Mouse (Mus musculus) small intestine, adult 2 months (tissue): ENCODE data around the gene Atp2b4. TPM values are rescaled to one million over a fixed set of nuclear protein-coding genes. Genes with fewer than 3 reads are reported as not detected.

Experiments
- H3K27ac ChIP-seq: fragments of 200-500 bp; 2 replicates; pipeline ENCODE4 v1.5.1; 2012; ENCODE audit warnings: low read depth, low read length, control low read depth, inconsistent platforms; ENCODE audit not compliant: insufficient read depth
- H3K27me3 ChIP-seq: fragments of 200-500 bp; 2 replicates; pipeline ENCODE4 v1.6.1; 2012; ENCODE audit warnings: mild to moderate bottlenecking, moderate library complexity, low read length, inconsistent platforms; ENCODE audit not compliant: control insufficient read depth, insufficient read depth
- H3K36me3 ChIP-seq: fragments of 200-500 bp; 2 replicates; pipeline ENCODE4 v1.6.1; 2012; ENCODE audit warnings: mild to moderate bottlenecking, low read length, control low read depth, inconsistent platforms; ENCODE audit not compliant: control insufficient read depth, insufficient read depth
- H3K4me1 ChIP-seq: fragments of 200-500 bp; 2 replicates; pipeline ENCODE4 v1.6.1; 2012; ENCODE audit warnings: low read length, inconsistent platforms, mixed read lengths; ENCODE audit not compliant: control insufficient read depth, insufficient read depth, insufficient read length
- H3K4me3 ChIP-seq: fragments of 200-500 bp; 2 replicates; pipeline ENCODE4 v1.5.1; 2012; ENCODE audit warnings: low read depth, mild to moderate bottlenecking, control low read depth, inconsistent platforms, low read length, moderate library complexity
- CTCF ChIP-seq: fragments of 200-500 bp; IDR thresholded peaks from 2 replicates; pipeline ENCODE4 v1.5.1; 2012; ENCODE audit warnings: low read depth, mild to moderate bottlenecking, control low read depth, inconsistent platforms, low read length, moderate library complexity, mixed read lengths; ENCODE audit not compliant: insufficient replicate concordance, insufficient read length; ENCODE audit errors: extremely low read depth
- POLR2A ChIP-seq: fragments of 200-500 bp; IDR thresholded peaks from 2 replicates; pipeline ENCODE4 v1.6.1; 2012; ENCODE audit warnings: low read depth, mild to moderate bottlenecking, control low read depth, inconsistent platforms, low read length, moderate library complexity
- WGBS: fragments of 180-500 bp; shearing (Covaris S2); methylation state at CpG from one replicate; pipeline ENCODE4 v1.1.7; 2018; 5-methylcytosine and 5-hydroxymethylcytosine counted together
- polyA plus RNA-seq: library from polyadenylated mRNA; depleted of rRNA; stranded (reverse); fragments of >200 nt; gene quantifications from 2 replicates; pipeline ENCODE4 v1.2.3, GENCODE M21; 2012; rRNA removed

The Atp2b4 gene
- polyA plus RNA-seq, 1 experiment = 5.0 TPM

GRCm38 (mm10) chr1:133660466-133661202 is 140.2 kb downstream of the Atp2b4 start, which contains the start of gene Zbed6:
TSS of gene Zbed6 (minus strand) at chr1:133660885.
- peaks cover 23% of the 10 kb centered on the region for H3K36me3 ChIP-seq
- no peak for TF ChIP-seq CTCF
- TF ChIP-seq POLR2A = no peak
- peaks cover 4% of the 10 kb centered on the region; the same call in 1 of the 2 replicates for H3K4me1 ChIP-seq
- H3K27ac ChIP-seq = peak within 1 kb of the TSS; percentile 75
- WGBS = 1% methylated on average over 41 of the region's 41 CpGs
- no peaks in the 10 kb centered on the region for H3K27me3 ChIP-seq
- peak within 1 kb of the TSS; percentile 73 for H3K4me3 ChIP-seq

- Histone ChIP-seq H3K4me3 (no peak overlapping the region), H3K4me1 (peaks cover 6% of the 10 kb centered on the region; the same call in 1 of the 2 replicates), H3K36me3 (peaks cover 26% of the 10 kb centered on the region), H3K27ac (no peak overlapping the region), H3K27me3 (no peaks in the 10 kb centered on the region)
- WGBS = 77% methylated on average over 3 of the region's 3 CpGs
- no peak for TF ChIP-seq CTCF
- no peak for TF ChIP-seq POLR2A
These were observed 142.0 kb downstream of the Atp2b4 start for GRCm38 (mm10) chr1:133658878-133659277.

- Histone ChIP-seq H3K36me3 (peaks cover 31% of the 10 kb centered on the region), H3K4me3 (no peak overlapping the region), H3K4me1 (peaks cover 6% of the 10 kb centered on the region; the same call in 1 of the 2 replicates), H3K27me3 (no peaks in the 10 kb centered on the region), H3K27ac (no peak overlapping the region)
- WGBS = 69% methylated on average over 5 of the region's 5 CpGs
- TF ChIP-seq CTCF (no peak), POLR2A (no peak)
These were observed 144.0 kb downstream of the Atp2b4 start for GRCm38 (mm10) chr1:133656811-133657210.

GRCm38 (mm10) chr1:133653033-133653432 is 147.8 kb downstream of the Atp2b4 start:
- Histone ChIP-seq H3K27me3 (no peaks in the 10 kb centered on the region), H3K36me3 (peaks cover 28% of the 10 kb centered on the region), H3K4me3 (no peak overlapping the region), H3K27ac (no peak overlapping the region), H3K4me1 (peaks cover 2% of the 10 kb centered on the region; the same call in 1 of the 2 replicates)
- WGBS = 93% methylated on average over 1 of the region's 1 CpGs
- TF ChIP-seq CTCF = no peak
- TF ChIP-seq POLR2A = no peak

GRCm38 (mm10) chr1:133650288-133651055 is 150.4 kb downstream of the Atp2b4 start:
- Histone ChIP-seq H3K4me1 (0 out of 2 replicates have a peak, but pooled peaks cover 2% of the 10 kb centered on the region), H3K27ac (no peak overlapping the region), H3K4me3 (no peak overlapping the region), H3K27me3 (no peaks in the 10 kb centered on the region), H3K36me3 (peaks cover 38% of the 10 kb centered on the region)
- 85% methylated on average over 7 of the region's 7 CpGs for WGBS
- TF ChIP-seq POLR2A (no peak), CTCF (no peak)

Other genes with a start within 250 kb of the Atp2b4 start
- 6.9 and 14.7 TPM in 2 replicates for gene Snrpe, start 190.8 kb downstream of the Atp2b4 start, polyA plus RNA-seq
- 0.61 and 1.0 TPM in 2 replicates for gene Zbed6, start 140.2 kb downstream of the Atp2b4 start, polyA plus RNA-seq
- 0.29 and 1.1 TPM in 2 replicates for gene Gm38394, start 139.7 kb downstream of the Atp2b4 start, polyA plus RNA-seq
- gene Lax1, start 110.9 kb downstream of the Atp2b4 start, polyA plus RNA-seq = 4.3 and 8.2 TPM in 2 replicates
- gene Optc, start 107.0 kb upstream of the Atp2b4 start, polyA plus RNA-seq = 5.0 and 8.3 TPM in 2 replicates
- 11.4 and 14.2 TPM in 2 replicates for gene Prelp, start 120.4 kb upstream of the Atp2b4 start, polyA plus RNA-seq
- 0.48 and 0.86 TPM in 2 replicates for gene Fmod, start 236.2 kb upstream of the Atp2b4 start, polyA plus RNA-seq